In the genomic region with DNA sequence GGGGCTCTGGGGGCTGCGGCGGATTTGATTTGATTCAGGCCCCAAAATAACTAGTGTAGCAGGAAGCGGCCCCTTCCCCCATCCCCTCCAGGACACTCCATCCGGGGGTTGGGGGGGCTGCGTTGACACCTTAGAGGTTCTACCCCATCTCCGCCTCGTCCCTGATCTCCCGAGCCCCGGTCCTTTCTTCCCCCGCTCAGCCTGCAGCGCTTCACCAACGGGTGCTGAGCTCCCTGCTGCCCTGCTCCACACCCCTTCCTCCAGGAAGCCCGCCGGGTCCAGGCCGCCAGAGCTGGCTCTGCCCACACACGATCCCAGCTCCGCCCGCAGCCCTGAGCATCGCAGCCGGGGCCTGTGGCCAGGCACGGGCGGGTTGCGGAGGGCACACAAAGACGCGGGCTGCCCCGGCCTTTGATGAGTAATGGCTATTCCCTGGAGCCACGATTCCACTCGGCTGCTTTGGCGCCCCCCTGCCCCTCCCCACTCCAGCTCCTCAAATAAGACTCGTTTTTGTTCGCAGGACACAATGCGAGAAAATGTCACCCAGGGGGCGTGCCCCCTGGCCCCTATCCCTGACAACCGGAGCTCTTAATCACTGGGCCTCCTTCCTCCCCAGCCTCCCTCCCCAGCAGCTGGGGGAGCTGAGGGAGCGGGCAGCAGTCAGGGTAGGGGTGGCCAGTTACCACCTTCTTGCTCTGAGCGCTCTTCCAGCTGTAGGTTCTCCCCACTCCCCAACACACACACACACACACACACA, we compare ENCODE assay signal across 10 mouse cellular contexts. TPM values are rescaled to one million over a fixed set of nuclear protein-coding genes. Genes with fewer than 3 reads are reported as not detected.
DNase-seq lines count a peak whose midpoint lies in the region; ATAC-seq and TF ChIP-seq lines count a peak whose summit lies in the region.
"Had no signal": no experiment of that assay in that cellular context is flagged by ENCODE, and none has a peak within 500 bp of the region (broad histone marks: within the 10 kb centered on the region; RNA-seq: fewer than 3 reads in every experiment).

No protein-coding gene starts in this region.

- H3K9me3 ChIP-seq in lung, embryonic 14.5 days (ENCODE audit: low read depth, low read length), result no peaks in the 10 kb centered on the region
- H3K9me3 ChIP-seq in embryonic facial prominence, embryonic 13.5 days, result no peaks in the 10 kb centered on the region
- H3K9me3 ChIP-seq in limb, embryonic 12.5 days, result no peaks in the 10 kb centered on the region
- no peaks in the 10 kb centered on the region for H3K9me3 ChIP-seq in stomach, embryonic 16.5 days (replicated peaks; ENCODE audit: control insufficient read depth, low read length)
- H3K9me3 ChIP-seq: liver, embryonic 13.5 days had no signal

- peaks cover 17% of the 10 kb centered on the region for H3K4me1 ChIP-seq in lung, embryonic 14.5 days (ENCODE audit: insufficient read depth)
- no peaks in the 10 kb centered on the region for H3K4me1 ChIP-seq in lung, adult 2 months (ENCODE audit: control insufficient read depth, insufficient read depth, low read length)
- peaks cover 78% of the 10 kb centered on the region for H3K4me1 ChIP-seq in embryonic facial prominence, embryonic 13.5 days
- H3K4me1 ChIP-seq in limb, embryonic 12.5 days (replicated peaks), result peaks cover 72% of the 10 kb centered on the region
- H3K4me1 ChIP-seq in stomach, embryonic 16.5 days (ENCODE audit: control insufficient read depth, insufficient read depth, low read length), result peaks cover 32% of the 10 kb centered on the region

- 5% methylated on average over 36 of the region's 36 CpGs for WGBS in lung, embryonic 14.5 days
- 7% methylated on average over 36 of the region's 36 CpGs for WGBS in lung, adult 2 months
- WGBS in embryonic facial prominence, embryonic 13.5 days, result 5% methylated on average over 36 of the region's 36 CpGs
- WGBS in limb, embryonic 12.5 days, result 5% methylated on average over 36 of the region's 36 CpGs
- 10% methylated on average over 36 of the region's 36 CpGs for WGBS in stomach, embryonic 16.5 days

- peak overlapping the region; percentile 11; the same call in 1 of the 2 replicates for H3K4me3 ChIP-seq in lung, embryonic 14.5 days (ENCODE audit: low read depth, low read length)
- no peak overlapping the region for H3K4me3 ChIP-seq in lung, adult 2 months (replicated peaks; ENCODE audit: extremely low read depth, low read depth, low read length)
- peak overlapping the region; percentile 25 for H3K4me3 ChIP-seq in embryonic facial prominence, embryonic 13.5 days
- peak overlapping the region; percentile 21 for H3K4me3 ChIP-seq in limb, embryonic 12.5 days (replicated peaks)
- H3K4me3 ChIP-seq in stomach, embryonic 16.5 days (replicated peaks; ENCODE audit: low read length), result no peak overlapping the region
- H3K4me3 ChIP-seq: erythroblast, embryonic 14.5 days; liver, embryonic 13.5 days had no signal

- peak overlapping the region; percentile 9; the same call in 1 of the 2 replicates for H3K9ac ChIP-seq in lung, embryonic 14.5 days
- H3K9ac ChIP-seq in embryonic facial prominence, embryonic 13.5 days, result peak overlapping the region; percentile 51
- H3K9ac ChIP-seq in limb, embryonic 12.5 days (replicated peaks), result peak overlapping the region; percentile 51; the same call in 1 of the 2 replicates
- H3K9ac ChIP-seq in stomach, embryonic 16.5 days (ENCODE audit: low read length), result 0 out of 2 replicates have a peak overlapping the region, but pooled peaks have one; percentile 16
- H3K9ac ChIP-seq: liver, embryonic 13.5 days had no signal

- ATAC-seq in lung, embryonic 14.5 days (ENCODE audit: insufficient read depth), result no peak
- no peak for ATAC-seq in embryonic facial prominence, embryonic 13.5 days (ENCODE audit: insufficient number of reproducible peaks, insufficient read depth, low FRiP score, low TSS enrichment, low read depth)
- no peak for ATAC-seq in limb, embryonic 12.5 days (ENCODE audit: insufficient number of reproducible peaks, insufficient read depth, low FRiP score, low TSS enrichment, low read depth)
- no peak for ATAC-seq in stomach, embryonic 16.5 days (ENCODE audit: insufficient read depth, low FRiP score)

- H3K27me3 ChIP-seq in lung, embryonic 14.5 days (ENCODE audit: insufficient read depth, low read length), result peaks cover 19% of the 10 kb centered on the region
- peaks cover 62% of the 10 kb centered on the region for H3K27me3 ChIP-seq in embryonic facial prominence, embryonic 13.5 days
- peaks cover 68% of the 10 kb centered on the region for H3K27me3 ChIP-seq in limb, embryonic 12.5 days
- peaks cover 18% of the 10 kb centered on the region for H3K27me3 ChIP-seq in stomach, embryonic 16.5 days (ENCODE audit: control insufficient read depth, insufficient read depth, low read length)

- no peaks in the 10 kb centered on the region for H3K36me3 ChIP-seq in lung, embryonic 14.5 days (ENCODE audit: insufficient read depth)
- no peaks in the 10 kb centered on the region for H3K36me3 ChIP-seq in embryonic facial prominence, embryonic 13.5 days
- no peaks in the 10 kb centered on the region for H3K36me3 ChIP-seq in limb, embryonic 12.5 days
- no peaks in the 10 kb centered on the region for H3K36me3 ChIP-seq in stomach, embryonic 16.5 days (ENCODE audit: control insufficient read depth, insufficient read depth, low read length)
- H3K36me3 ChIP-seq: liver, embryonic 13.5 days had no signal

- TF ChIP-seq CTCF in lung, embryonic 14.5 days (IDR thresholded peaks at IDR 0.05; ENCODE audit: low read depth), result no peak
- no peak for TF ChIP-seq CTCF in lung, adult 2 months (IDR thresholded peaks at IDR 0.05; ENCODE audit: insufficient read depth, low read length)

- TF ChIP-seq POLR2A in lung, adult 2 months (IDR thresholded peaks at IDR 0.05; ENCODE audit: borderline replicate concordance, extremely low read depth, low read depth, low read length), result no peak

- peak; percentile 46 for DNase-seq in lung, embryonic 14.5 days
- DNase-seq in lung, adult 2 months, result no peak
- no peak for DNase-seq in B cell, adult 2 months
- DNase-seq in right cerebral cortex, postnatal 10 days (ENCODE audit: low spot score in 2 of 2), result no peak
- DNase-seq in ovary, adult 18-20 months (ENCODE audit: low spot score), result no peak
- DNase-seq: liver, embryonic 13.5 days had no signal

- H3K4me2 ChIP-seq in lung, embryonic 14.5 days, result peak overlapping the region; percentile 50
- H3K4me2 ChIP-seq in embryonic facial prominence, embryonic 13.5 days, result peak overlapping the region; percentile 50
- peak overlapping the region; percentile 54 for H3K4me2 ChIP-seq in limb, embryonic 12.5 days
- H3K4me2 ChIP-seq in stomach, embryonic 16.5 days (ENCODE audit: low read depth, low read length), result 0 out of 2 replicates have a peak overlapping the region, but pooled peaks have one; percentile 17
- H3K4me2 ChIP-seq: liver, embryonic 13.5 days had no signal

- H3K27ac ChIP-seq in lung, embryonic 14.5 days (ENCODE audit: low read depth), result no peak overlapping the region
- no peak overlapping the region for H3K27ac ChIP-seq in embryonic facial prominence, embryonic 13.5 days
- no peak overlapping the region for H3K27ac ChIP-seq in limb, embryonic 12.5 days
- H3K27ac ChIP-seq in stomach, embryonic 16.5 days (ENCODE audit: low read length), result no peak overlapping the region
- H3K27ac ChIP-seq: liver, embryonic 13.5 days had no signal

RNA-seq across cellular contexts. Expression of a gene that starts 21.2 kb away (rescaled TPM):
- polyA plus RNA-seq in lung, embryonic 14.5 days (2014; fragmentation: Nextera tagmentation; extraction: Ambion mirVana), result 220 and 252 TPM in 2 replicates
- polyA plus RNA-seq in lung, adult 2 months (2012; rRNA removed), result 38.8 and 62.5 TPM in 2 replicates
- 209 and 218 TPM in 2 replicates for polyA plus RNA-seq in embryonic facial prominence, embryonic 13.5 days (2015; fragmentation: Nextera tagmentation; extraction: Ambion mirVana)
- polyA plus RNA-seq in limb, embryonic 12.5 days (2016; fragmentation: Nextera tagmentation; extraction: Ambion mirVana), result 231 TPM in 2 replicates
- 209 and 221 TPM in 2 replicates for polyA plus RNA-seq in stomach, embryonic 16.5 days (2015; fragmentation: Nextera tagmentation; extraction: Ambion mirVana)

RNA-seq across cellular contexts. Expression of a gene that starts 58.0 kb away (rescaled TPM):
- polyA plus RNA-seq in lung, embryonic 14.5 days (2014; fragmentation: Nextera tagmentation; extraction: Ambion mirVana), result 5.0 and 5.9 TPM in 2 replicates
- polyA plus RNA-seq in lung, adult 2 months (2012; rRNA removed), result 1.9 TPM in 2 replicates
- 25.4 and 27.2 TPM in 2 replicates for polyA plus RNA-seq in embryonic facial prominence, embryonic 13.5 days (2015; fragmentation: Nextera tagmentation; extraction: Ambion mirVana)
- polyA plus RNA-seq in limb, embryonic 12.5 days (2016; fragmentation: Nextera tagmentation; extraction: Ambion mirVana), result 24.3 and 26.7 TPM in 2 replicates
- 13.2 and 15.0 TPM in 2 replicates for polyA plus RNA-seq in stomach, embryonic 16.5 days (2015; fragmentation: Nextera tagmentation; extraction: Ambion mirVana)

Comparison
In these comparisons a context has a peak if more than half of its experiments do, and no peak if none do; other contexts are left out.
1. H3K4me3 ChIP-seq: peak in lung, embryonic 14.5 days (single experiment), embryonic facial prominence, embryonic 13.5 days (single experiment) and limb, embryonic 12.5 days (single experiment); none in lung, adult 2 months (single experiment) and stomach, embryonic 16.5 days (single experiment).
2. Peak in every context shown above with its lines, with median percentiles within 50 percentile points of each other: H3K4me2 ChIP-seq and H3K9ac ChIP-seq.